Mouse (Mus musculus): ENCODE measurements around the gene Mthfd1l. TPM values are rescaled to one million over a fixed set of nuclear protein-coding genes. Genes with fewer than 3 reads are reported as not detected.

Gene Mthfd1l
- polyA plus RNA-seq, 1 experiment = 45.9 TPM

GRCm38 (mm10) chr10:4036476-4036875, 63.6 kb downstream of the Mthfd1l start:
- H3ac ChIP-seq (ENCODE audit: control insufficient read depth, insufficient read length) = no peak overlapping the region

GRCm38 (mm10) chr10:4037066-4037465, 64.1 kb downstream of the Mthfd1l start:
- Histone ChIP-seq H3K4me2 (ENCODE audit: low read depth) (no peak overlapping the region), H3K79me2 (ENCODE audit: control insufficient read depth, insufficient read depth) (no peaks in the 10 kb centered on the region), H3K4me3 (no peak overlapping the region), H3K27me3 (ENCODE audit: control insufficient read depth, insufficient read depth, insufficient read length) (no peaks in the 10 kb centered on the region), H3K36me3 (ENCODE audit: control insufficient read depth, insufficient read depth) (peaks cover 17% of the 10 kb centered on the region), H3ac (ENCODE audit: control insufficient read depth, insufficient read length) (no peak overlapping the region)
- TF ChIP-seq POLR2AphosphoS2 (IDR thresholded peaks at IDR 0.05; ENCODE audit: insufficient read length, low read depth) = no peak

More at GRCm38 (mm10) chr10:4036476-4036875, 63.6 kb downstream of the Mthfd1l start:
- H3K36me3 ChIP-seq (ENCODE audit: control insufficient read depth, insufficient read depth) = peaks cover 17% of the 10 kb centered on the region
- no peak for TF ChIP-seq MAX (IDR thresholded peaks at IDR 0.05; ENCODE audit: low read depth)
- no peak for TF ChIP-seq TCF3 (IDR thresholded peaks at IDR 0.05; ENCODE audit: insufficient read length, low read depth)
- no peak for TF ChIP-seq CEBPB (IDR thresholded peaks at IDR 0.05; ENCODE audit: insufficient read depth, poor library complexity, severe bottlenecking)
- TF ChIP-seq E2F4 (IDR thresholded peaks at IDR 0.05; ENCODE audit: insufficient read depth) = no peak
- TF ChIP-seq MYOD1 (IDR thresholded peaks at IDR 0.05; ENCODE audit: control insufficient read depth in 1 of 3, insufficient read length in 2 of 3, low read depth in 2 of 3) = no peak
- no peak overlapping the region for H3K4me3 ChIP-seq
- no peaks in the 10 kb centered on the region for H3K27me3 ChIP-seq (ENCODE audit: control insufficient read depth, insufficient read depth, insufficient read length)
- no peak overlapping the region for H3K4me2 ChIP-seq (ENCODE audit: low read depth)
- no peaks in the 10 kb centered on the region for H3K79me2 ChIP-seq (ENCODE audit: control insufficient read depth, insufficient read depth)

- Histone ChIP-seq H3K36me3 (ENCODE audit: control insufficient read depth, insufficient read depth) (peaks cover 25% of the 10 kb centered on the region), H3K4me2 (ENCODE audit: low read depth) (no peak overlapping the region), H3K27me3 (ENCODE audit: control insufficient read depth, insufficient read depth, insufficient read length) (no peaks in the 10 kb centered on the region), H3ac (ENCODE audit: control insufficient read depth, insufficient read length) (no peak overlapping the region), H3K79me2 (ENCODE audit: control insufficient read depth, insufficient read depth) (no peaks in the 10 kb centered on the region), H3K4me3 (no peak overlapping the region)
- TF ChIP-seq SRF (IDR thresholded peaks at IDR 0.05; ENCODE audit: control insufficient read depth, insufficient read length, low read depth) = no peak
- TF ChIP-seq TCF12 (IDR thresholded peaks at IDR 0.05; ENCODE audit: insufficient read depth, poor library complexity, severe bottlenecking) = no peak
- no peak for TF ChIP-seq POLR2AphosphoS2 (IDR thresholded peaks at IDR 0.05; ENCODE audit: insufficient read length, low read depth)
- no peak for TF ChIP-seq POLR2A (IDR thresholded peaks at IDR 0.05; ENCODE audit: insufficient read length, low read depth)
- TF ChIP-seq MYOD1 (IDR thresholded peaks at IDR 0.05; ENCODE audit: control insufficient read depth in 1 of 3, insufficient read length in 2 of 3, low read depth in 2 of 3) = no peak
- TF ChIP-seq CEBPB (IDR thresholded peaks at IDR 0.05; ENCODE audit: insufficient read depth, poor library complexity, severe bottlenecking) = no peak
- TF ChIP-seq MAX (IDR thresholded peaks at IDR 0.05; ENCODE audit: low read depth) = no peak
- no peak for TF ChIP-seq MYOG (IDR thresholded peaks at IDR 0.05; ENCODE audit: control insufficient read depth in 1 of 3, insufficient read depth in 1 of 3, insufficient read length in 2 of 3, low read depth in 2 of 3)
- TF ChIP-seq REST (IDR thresholded peaks at IDR 0.05; ENCODE audit: insufficient read depth, insufficient read length) = no peak
- no peak for TF ChIP-seq E2F4 (IDR thresholded peaks at IDR 0.05; ENCODE audit: insufficient read depth)
- TF ChIP-seq USF1 (IDR thresholded peaks at IDR 0.05; ENCODE audit: low read depth) = no peak
- TF ChIP-seq TCF3 (IDR thresholded peaks at IDR 0.05; ENCODE audit: insufficient read length, low read depth) = no peak
Observed at GRCm38 (mm10) chr10:4038576-4038975, 65.7 kb downstream of the Mthfd1l start.

GRCm38 (mm10) chr10:4041691-4042090, 68.8 kb downstream of the Mthfd1l start:
- H3K36me3 ChIP-seq (ENCODE audit: control insufficient read depth, insufficient read depth) = peaks cover 35% of the 10 kb centered on the region
- H3K4me2 ChIP-seq (ENCODE audit: low read depth) = no peak overlapping the region
- H3K27me3 ChIP-seq (ENCODE audit: control insufficient read depth, insufficient read depth, insufficient read length) = no peaks in the 10 kb centered on the region
- H3K79me2 ChIP-seq (ENCODE audit: control insufficient read depth, insufficient read depth) = no peaks in the 10 kb centered on the region
- no peak overlapping the region for H3ac ChIP-seq (ENCODE audit: control insufficient read depth, insufficient read length)
- no peak overlapping the region for H3K4me3 ChIP-seq
- TF ChIP-seq TCF3 (IDR thresholded peaks at IDR 0.05; ENCODE audit: insufficient read length, low read depth) = no peak
- no peak for TF ChIP-seq MAX (IDR thresholded peaks at IDR 0.05; ENCODE audit: low read depth)
- no peak for TF ChIP-seq MYOD1 (IDR thresholded peaks at IDR 0.05; ENCODE audit: control insufficient read depth in 1 of 3, insufficient read length in 2 of 3, low read depth in 2 of 3)
- no peak for TF ChIP-seq USF1 (IDR thresholded peaks at IDR 0.05; ENCODE audit: low read depth)
- TF ChIP-seq E2F4 (IDR thresholded peaks at IDR 0.05; ENCODE audit: insufficient read depth) = no peak
- no peak for TF ChIP-seq POLR2A (IDR thresholded peaks at IDR 0.05; ENCODE audit: insufficient read length, low read depth)

- H3K79me2 ChIP-seq (ENCODE audit: control insufficient read depth, insufficient read depth) = no peaks in the 10 kb centered on the region
- H3K4me2 ChIP-seq (ENCODE audit: low read depth) = no peak overlapping the region
- peaks cover 42% of the 10 kb centered on the region for H3K36me3 ChIP-seq (ENCODE audit: control insufficient read depth, insufficient read depth)
Observed at GRCm38 (mm10) chr10:4044421-4044820, 71.5 kb downstream of the Mthfd1l start.

GRCm38 (mm10) chr10:4046496-4046895, 73.6 kb downstream of the Mthfd1l start:
- Histone ChIP-seq H3ac (ENCODE audit: control insufficient read depth, insufficient read length) (no peak overlapping the region), H3K36me3 (ENCODE audit: control insufficient read depth, insufficient read depth) (peaks cover 53% of the 10 kb centered on the region), H3K27me3 (ENCODE audit: control insufficient read depth, insufficient read depth, insufficient read length) (no peaks in the 10 kb centered on the region), H3K79me2 (ENCODE audit: control insufficient read depth, insufficient read depth) (no peaks in the 10 kb centered on the region), H3K4me3 (no peak overlapping the region), H3K4me2 (ENCODE audit: low read depth) (no peak overlapping the region)
- TF ChIP-seq CEBPB (IDR thresholded peaks at IDR 0.05; ENCODE audit: insufficient read depth, poor library complexity, severe bottlenecking) (no peak), POLR2AphosphoS2 (IDR thresholded peaks at IDR 0.05; ENCODE audit: insufficient read length, low read depth) (no peak), TCF12 (IDR thresholded peaks at IDR 0.05; ENCODE audit: insufficient read depth, poor library complexity, severe bottlenecking) (no peak), MYOD1 (IDR thresholded peaks at IDR 0.05; ENCODE audit: control insufficient read depth in 1 of 3, insufficient read length in 2 of 3, low read depth in 2 of 3) (no peak), USF1 (IDR thresholded peaks at IDR 0.05; ENCODE audit: low read depth) (no peak), SRF (IDR thresholded peaks at IDR 0.05; ENCODE audit: control insufficient read depth, insufficient read length, low read depth) (no peak), MYOG (IDR thresholded peaks at IDR 0.05; ENCODE audit: control insufficient read depth in 1 of 3, insufficient read depth in 1 of 3, insufficient read length in 2 of 3, low read depth in 2 of 3) (no peak), POLR2A (IDR thresholded peaks at IDR 0.05; ENCODE audit: insufficient read length, low read depth) (no peak), MAX (IDR thresholded peaks at IDR 0.05; ENCODE audit: low read depth) (no peak), REST (IDR thresholded peaks at IDR 0.05; ENCODE audit: insufficient read depth, insufficient read length) (no peak), TCF3 (IDR thresholded peaks at IDR 0.05; ENCODE audit: insufficient read length, low read depth) (no peak)

More at GRCm38 (mm10) chr10:4044421-4044820, 71.5 kb downstream of the Mthfd1l start:
- TF ChIP-seq MAX (IDR thresholded peaks at IDR 0.05; ENCODE audit: low read depth) = no peak
- Histone ChIP-seq H3K27me3 (ENCODE audit: control insufficient read depth, insufficient read depth, insufficient read length) (no peaks in the 10 kb centered on the region), H3ac (ENCODE audit: control insufficient read depth, insufficient read length) (no peak overlapping the region), H3K4me3 (no peak overlapping the region)

All from myocyte (in vitro differentiated cells).